Mouse (Mus musculus): ENCODE measurements around the gene Tcf7l2.

GRCm38 (mm10) chr19:55719083-55719482, 22.5 kb upstream of the Tcf7l2 start:
- TF ChIP-seq POLR2A (IDR thresholded peaks at IDR 0.05; ENCODE audit: low read depth, low read length) (no peak), CTCF (IDR thresholded peaks at IDR 0.05; ENCODE audit: extremely low read depth, insufficient read length, insufficient replicate concordance, low read depth, low read length) (no peak)
